Mouse (Mus musculus) thymus, adult 2 months (tissue): ENCODE data around the gene Utf1. TPM values are rescaled to one million over a fixed set of nuclear protein-coding genes. Genes with fewer than 3 reads are reported as not detected.

Source experiments
- DNase-seq: peaks from one replicate; pipeline ENCODE4 v3.0.0; 2021
- H3K27ac ChIP-seq: fragments of 200-500 bp; 2 replicates; pipeline ENCODE4 v1.5.1; 2012; ENCODE audit warnings: low read length, control low read depth; ENCODE audit not compliant: control insufficient read depth, insufficient read depth
- H3K27me3 ChIP-seq: fragments of 200-500 bp; 2 replicates; pipeline ENCODE4 v1.6.1; 2012; ENCODE audit warnings: mild to moderate bottlenecking, low read length, moderate library complexity, mixed read lengths; ENCODE audit not compliant: control insufficient read depth, insufficient read depth
- H3K36me3 ChIP-seq: fragments of 200-500 bp; 2 replicates; pipeline ENCODE4 v1.6.1; 2012; ENCODE audit warnings: mild to moderate bottlenecking, low read length, moderate library complexity; ENCODE audit not compliant: control insufficient read depth, insufficient read depth
- H3K4me1 ChIP-seq: fragments of 200-500 bp; replicated peaks from 2 replicates; pipeline ENCODE4 v1.6.1; 2012; ENCODE audit warnings: low read length; ENCODE audit not compliant: control insufficient read depth, insufficient read depth
- H3K4me3 ChIP-seq: fragments of 200-500 bp; 2 replicates; pipeline ENCODE4 v1.5.1; 2012; ENCODE audit warnings: mild to moderate bottlenecking, low read length, control low read depth, moderate library complexity; ENCODE audit not compliant: control insufficient read depth, insufficient read depth
- CTCF ChIP-seq: fragments of 200-500 bp; IDR thresholded peaks from 2 replicates; pipeline ENCODE4 v1.5.1; 2012; ENCODE audit warnings: mild to moderate bottlenecking, control low read depth, low read length, moderate library complexity, borderline replicate concordance; ENCODE audit not compliant: control insufficient read depth, poor library complexity, insufficient read depth; ENCODE audit errors: extremely low read depth
- POLR2A ChIP-seq: fragments of 200-500 bp; IDR thresholded peaks from 2 replicates; pipeline ENCODE4 v1.6.1; 2012; ENCODE audit warnings: mild to moderate bottlenecking, low read length, control low read depth, moderate library complexity; ENCODE audit not compliant: control insufficient read depth, poor library complexity, insufficient read depth; ENCODE audit errors: extremely low read depth
- WGBS: fragments of 180-500 bp; shearing (Covaris S2); methylation state at CpG from one replicate; pipeline ENCODE4 v1.1.7; 2018; 5-methylcytosine and 5-hydroxymethylcytosine counted together
- polyA plus RNA-seq: library from polyadenylated mRNA; depleted of rRNA; stranded (reverse); fragments of >200 nt; gene quantifications from 2 replicates; pipeline ENCODE4 v1.2.3, GENCODE M21; 2012; rRNA removed

Utf1 gene
- 13.8 and 14.2 TPM in 2 replicates for polyA plus RNA-seq

DNA sequence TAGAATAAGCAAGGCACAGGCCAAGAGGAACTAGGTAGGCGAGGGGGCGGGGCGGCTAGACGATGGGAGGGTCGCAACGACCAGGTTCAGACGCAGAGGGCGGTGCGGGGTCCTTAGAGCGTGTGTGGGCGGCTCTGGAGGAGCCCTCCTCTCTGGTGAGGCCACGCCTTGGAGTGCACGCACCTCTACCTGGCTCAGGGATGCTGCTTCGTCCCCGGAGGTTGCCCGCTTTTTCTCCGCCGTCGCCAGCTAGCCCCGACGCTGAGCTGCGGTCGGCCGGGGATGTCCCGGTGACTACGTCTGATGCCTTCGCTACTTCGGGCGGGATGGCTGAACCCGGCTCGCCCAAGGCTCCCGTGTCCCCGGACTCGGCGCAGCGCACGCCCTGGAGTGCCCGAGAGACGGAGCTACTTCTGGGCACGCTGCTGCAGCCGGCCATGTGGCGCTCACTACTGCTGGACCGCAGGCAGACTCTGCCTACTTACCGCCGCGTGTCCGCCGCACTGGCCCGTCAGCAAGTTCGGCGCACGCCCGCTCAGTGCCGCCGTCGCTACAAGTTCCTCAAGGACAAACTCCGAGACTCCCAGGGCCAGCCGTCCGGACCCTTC lies at the start of gene Utf1:
Utf1 (plus strand) TSS at position 116 of the 608 bp plus-strand sequence.
- TF ChIP-seq CTCF (no peak), POLR2A (no peak)
- no peaks in the 10 kb centered on the region for H3K36me3 ChIP-seq
- H3K27me3 ChIP-seq: peaks cover 20% of the 10 kb centered on the region
- no peak for DNase-seq
- no peak within 1 kb of the TSS; the same call in 1 of the 2 replicates for H3K4me3 ChIP-seq
- no peak within 1 kb of the TSS for H3K27ac ChIP-seq
- no peaks in the 10 kb centered on the region; the same call in 1 of the 2 replicates for H3K4me1 ChIP-seq
- 2% methylated on average over 59 of the region's 59 CpGs for WGBS

DNA sequence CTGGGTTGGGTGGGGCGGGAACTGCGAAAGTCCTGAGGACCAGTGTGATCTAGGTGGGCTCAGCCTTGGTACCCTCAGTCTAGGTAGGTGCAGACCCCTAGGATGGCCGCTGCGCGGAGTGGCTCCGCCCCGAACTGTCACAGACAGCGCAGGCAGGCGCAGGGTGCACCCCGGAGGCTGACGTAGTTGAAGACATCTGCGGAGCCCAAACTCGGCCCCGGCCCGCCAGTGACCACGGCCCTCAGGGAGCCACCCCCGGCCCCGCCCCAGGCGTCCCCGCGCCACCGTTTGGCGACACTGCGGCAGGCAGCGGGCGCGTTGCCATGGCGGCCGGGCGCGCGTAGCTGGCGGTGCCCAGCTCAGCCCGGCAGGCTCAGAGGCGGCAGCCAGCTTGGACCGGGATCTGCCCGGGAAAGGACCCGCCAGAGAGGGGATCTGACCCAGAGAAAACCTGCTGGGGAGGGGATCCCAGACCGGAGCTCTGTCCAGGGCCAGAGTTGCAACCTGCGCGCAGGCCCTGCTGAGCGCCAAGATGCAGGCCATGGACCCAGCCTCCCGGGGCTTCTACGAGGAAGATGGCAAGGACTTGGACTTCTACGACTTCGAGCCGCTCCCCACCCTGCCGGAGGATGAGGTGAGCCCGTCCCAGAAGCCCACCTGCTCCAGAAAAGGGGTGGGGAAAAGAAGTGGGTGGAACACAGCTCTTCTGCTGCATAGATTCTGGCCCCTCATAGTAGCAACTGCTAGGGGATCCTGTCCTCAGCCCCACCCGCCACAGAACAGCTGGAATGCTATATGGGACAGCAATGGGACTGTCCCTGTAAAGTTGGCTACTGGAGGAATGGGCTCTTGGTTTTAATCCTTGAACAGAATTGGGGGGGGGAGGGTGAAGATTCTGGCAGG lies 48.7 kb upstream of the Utf1 start, which contains the start of gene Kndc1:
Kndc1 (plus strand) TSS at position 42 of the 903 bp plus-strand sequence.
- no peak within 1 kb of the TSS for H3K27ac ChIP-seq
- no peak for TF ChIP-seq CTCF
- TF ChIP-seq POLR2A: no peak
- no peak within 1 kb of the TSS for H3K4me3 ChIP-seq
- H3K27me3 ChIP-seq: no peaks in the 10 kb centered on the region
- WGBS: 7% methylated on average over 50 of the region's 50 CpGs
- DNase-seq: no peak
- H3K36me3 ChIP-seq: no peaks in the 10 kb centered on the region
- H3K4me1 ChIP-seq: no peaks in the 10 kb centered on the region

DNA sequence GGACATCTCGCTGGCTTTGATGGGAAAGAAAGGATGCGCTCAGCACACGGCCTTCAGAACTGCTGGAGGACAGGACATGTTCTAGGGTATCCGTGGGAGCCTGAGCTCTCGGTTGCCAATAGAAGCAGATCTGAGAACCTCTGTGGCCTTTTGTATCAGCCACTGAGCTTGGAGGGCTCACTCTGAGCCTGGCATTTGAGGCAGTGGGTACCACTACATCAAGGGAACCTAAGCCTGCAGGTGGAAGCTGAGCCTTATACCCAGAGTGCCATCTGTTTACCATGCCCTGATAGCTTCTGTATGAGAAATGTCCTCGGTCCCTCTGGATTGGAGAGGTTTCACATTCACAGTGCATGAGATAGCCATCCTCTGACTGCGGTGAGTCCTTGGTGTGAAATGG lies 47.3 kb upstream of the Utf1 start:
- H3K4me1 ChIP-seq: no peaks in the 10 kb centered on the region
- WGBS: 88% methylated on average over 7 of the region's 7 CpGs

DNA sequence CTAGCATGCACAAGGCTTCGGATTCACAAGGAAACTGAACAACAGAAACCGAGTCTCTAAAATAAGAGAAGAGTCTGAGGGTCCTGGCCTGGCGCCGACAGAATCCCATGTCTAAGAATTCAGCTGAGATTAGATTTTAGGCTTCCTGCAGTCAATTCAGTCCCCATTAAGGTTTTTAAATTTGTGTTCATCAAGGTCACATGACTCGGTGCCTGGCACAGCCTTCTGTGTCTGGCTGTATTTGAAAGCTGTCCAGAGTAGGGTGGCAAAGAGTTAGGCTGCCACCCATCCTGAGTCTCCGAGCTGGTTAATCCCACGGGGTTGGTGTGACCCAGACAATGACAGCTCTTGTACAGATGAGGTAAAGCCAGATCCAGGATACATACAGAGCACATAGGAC lies 46.8 kb upstream of the Utf1 start:
- Histone ChIP-seq H3K27me3 (no peaks in the 10 kb centered on the region), H3K27ac (no peak overlapping the region), H3K4me1 (no peaks in the 10 kb centered on the region), H3K4me3 (no peak overlapping the region), H3K36me3 (no peaks in the 10 kb centered on the region)
- TF ChIP-seq POLR2A (no peak), CTCF (no peak)
- WGBS: 84% methylated on average over 7 of the region's 7 CpGs
- no peak for DNase-seq

More for the DNA sequence above, 47.3 kb upstream of the Utf1 start:
- DNase-seq: no peak
- Histone ChIP-seq H3K36me3 (no peaks in the 10 kb centered on the region), H3K27me3 (no peaks in the 10 kb centered on the region), H3K27ac (no peak overlapping the region), H3K4me3 (no peak overlapping the region)
- no peak for TF ChIP-seq CTCF
- TF ChIP-seq POLR2A: no peak

DNA sequence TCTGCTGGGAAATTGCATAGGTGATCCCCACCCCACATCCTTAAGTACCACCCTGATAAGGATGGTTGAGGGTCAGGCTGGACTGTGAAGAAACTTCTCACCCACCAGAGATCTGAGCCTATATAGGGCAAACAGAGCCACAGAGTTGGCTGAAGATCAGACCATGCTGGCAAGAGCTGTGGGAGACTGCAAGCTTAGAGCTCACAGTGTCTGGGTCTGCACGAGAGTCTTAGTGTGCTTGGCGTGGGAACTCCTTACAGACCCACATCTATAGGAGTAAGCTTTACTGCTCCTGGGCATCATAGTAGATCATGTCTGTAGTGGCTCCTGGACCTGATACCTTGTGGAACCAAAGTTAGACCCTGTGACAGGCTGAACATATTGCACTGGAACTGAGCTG lies 45.0 kb upstream of the Utf1 start:
- DNase-seq: no peak
- Histone ChIP-seq H3K4me1 (no peaks in the 10 kb centered on the region), H3K36me3 (no peaks in the 10 kb centered on the region), H3K4me3 (no peak overlapping the region), H3K27me3 (no peaks in the 10 kb centered on the region), H3K27ac (no peak overlapping the region)
- 85% methylated on average over 2 of the region's 2 CpGs for WGBS
- TF ChIP-seq CTCF (no peak), POLR2A (no peak)

DNA sequence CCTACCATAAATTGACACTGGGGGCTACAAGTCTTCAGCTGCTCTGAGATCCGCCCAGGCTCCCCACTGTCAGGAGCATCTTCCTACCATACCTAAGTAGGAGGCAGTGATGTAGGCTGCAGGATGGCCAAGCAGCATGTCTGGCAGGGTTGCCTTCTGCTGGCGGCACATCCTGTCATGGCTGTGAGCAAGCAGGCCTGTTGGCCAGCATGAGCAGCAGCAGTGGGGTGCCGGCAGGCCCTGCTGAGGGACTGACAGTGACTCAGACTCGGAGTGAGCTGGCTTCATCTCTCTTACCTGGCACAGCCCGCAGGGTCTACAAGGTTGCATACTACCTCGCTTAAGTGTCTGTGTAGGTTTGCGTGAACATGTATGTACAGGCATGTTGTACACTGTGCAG lies 44.1 kb upstream of the Utf1 start:
- Histone ChIP-seq H3K36me3 (no peaks in the 10 kb centered on the region), H3K27ac (no peak overlapping the region), H3K27me3 (no peaks in the 10 kb centered on the region), H3K4me1 (no peaks in the 10 kb centered on the region), H3K4me3 (no peak overlapping the region)
- TF ChIP-seq POLR2A (no peak), CTCF (no peak)
- DNase-seq: no peak
- 91% methylated on average over 7 of the region's 7 CpGs for WGBS

DNA sequence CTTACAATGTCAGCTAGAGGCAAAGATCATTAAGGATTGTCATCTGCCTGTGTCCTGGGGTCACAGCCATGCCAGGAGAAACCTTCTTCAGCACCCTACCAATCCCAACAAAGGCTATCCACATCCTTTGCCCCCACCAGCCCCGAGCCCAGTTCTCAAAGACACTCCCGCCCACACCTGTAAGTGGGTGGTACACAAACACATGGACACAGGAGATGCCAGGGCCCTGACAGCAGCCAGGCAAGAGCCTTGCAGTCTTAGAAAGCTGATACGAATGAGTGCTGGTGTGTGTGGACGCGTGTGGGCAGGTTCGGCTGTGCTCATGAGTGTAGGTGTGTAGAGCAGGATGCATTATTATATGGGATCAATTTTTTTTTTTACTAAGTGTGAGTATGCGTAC lies 43.1 kb upstream of the Utf1 start:
- Histone ChIP-seq H3K27me3 (no peaks in the 10 kb centered on the region), H3K4me1 (no peaks in the 10 kb centered on the region), H3K4me3 (no peak overlapping the region), H3K27ac (no peak overlapping the region), H3K36me3 (no peaks in the 10 kb centered on the region)
- WGBS: 95% methylated on average over 7 of the region's 7 CpGs
- TF ChIP-seq POLR2A: no peak
- no peak for TF ChIP-seq CTCF
- DNase-seq: no peak
